Mouse (Mus musculus) gastrocnemius, adult 8-10 months (tissue): ENCODE measurements around the gene Slc30a3. TPM values are rescaled to one million over a fixed set of nuclear protein-coding genes. Genes with fewer than 3 reads are reported as not detected.
"Not testable (repeated sequence)": the region's sequence is repeated elsewhere in the genome, so short reads cannot be mapped to it uniquely, and the experiment has no call there.

ENCODE experiments used
- DNase-seq, 2 experiments: peaks; one replicate each; pipeline ENCODE4 v3.0.0; 2022; ENCODE audit warnings: low spot score in 2 of 2
- total RNA-seq, 4 experiments: library from RNA; stranded (reverse); gene quantifications; 2 replicates each; pipeline ENCODE4 v1.2.4; 2022

Slc30a3 gene
- total RNA-seq, 4 experiments from 2014 or later = 0.18 to 0.24 TPM; not detected in 2

GRCm38 (mm10) chr5:31048763-31049641 lies 59.0 kb downstream of the Slc30a3 start, which contains the start of gene Slc5a6:
TSS of gene Slc5a6 (minus strand) at chr5:31048924.
- peak in 1 of 2 experiments; percentile 11 for DNase-seq

GRCm38 (mm10) chr5:31047848-31048762 lies 59.9 kb downstream of the Slc30a3 start, which contains the start of gene Atraid:
TSS of gene Atraid (plus strand) at chr5:31048312.
- peak; percentile 99 for DNase-seq

DNA sequence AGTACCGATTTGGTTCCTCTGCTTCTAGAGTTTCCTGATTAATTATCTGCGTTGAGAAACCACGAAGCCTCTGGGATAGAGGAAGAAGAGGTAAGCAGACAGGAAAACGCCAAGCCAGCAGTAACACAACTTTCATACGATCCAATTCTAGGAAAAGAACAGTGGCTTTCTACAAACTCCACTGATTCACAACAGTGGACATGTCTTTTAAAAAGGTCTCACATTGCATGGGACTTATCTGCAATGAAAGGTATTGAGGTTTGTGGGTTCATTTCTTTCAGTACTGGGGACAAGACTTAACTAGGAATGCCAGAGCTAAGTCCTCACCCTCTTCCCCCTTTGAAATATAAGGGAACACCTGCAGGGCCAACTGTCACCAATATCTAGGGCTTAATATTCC lies 61.0 kb downstream of the Slc30a3 start:
- DNase-seq = no peak

DNA sequence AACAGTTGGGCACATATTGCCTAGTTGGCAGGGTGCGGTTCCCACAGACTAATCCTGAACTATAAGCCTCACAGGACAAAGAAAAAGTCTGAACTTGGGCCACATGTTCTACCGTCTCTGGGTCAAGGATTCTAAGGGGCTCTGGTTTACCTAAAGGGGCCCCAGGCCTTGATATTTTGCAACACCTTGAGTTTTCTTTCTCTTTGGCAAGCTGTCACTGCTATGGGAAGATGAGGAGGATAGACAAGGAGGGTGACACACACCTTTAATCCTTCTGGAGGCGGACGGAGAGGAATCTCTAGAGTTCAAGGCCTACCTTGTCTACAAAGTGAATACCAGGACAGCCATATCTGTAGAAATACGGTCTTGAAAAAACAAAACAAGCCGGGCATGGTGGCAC lies 61.6 kb downstream of the Slc30a3 start:
- no peak for DNase-seq

- no peak for DNase-seq
Measured at GRCm38 (mm10) chr5:31038171-31038845, 69.7 kb downstream of the Slc30a3 start.

- not testable (repeated sequence) for DNase-seq
Measured at GRCm38 (mm10) chr5:31036556-31036955, 71.5 kb downstream of the Slc30a3 start.

Other genes with a start within 250 kb of the Slc30a3 start
- gene Tmem214, start 240.2 kb downstream of the Slc30a3 start, total RNA-seq = 10 to 100 TPM; 26.5 to 32.4 (median 29.7) TPM
- 1 to 10 TPM; 2.7 to 5.6 (median 3.2) TPM for gene Agbl5, start 219.5 kb downstream of the Slc30a3 start, total RNA-seq
- gene Ost4, start 200.4 kb downstream of the Slc30a3 start, total RNA-seq = 100 to 1,000 TPM in 2 of 4 experiments, 10 to 100 TPM in 2; 96.6 to 117 (median 105) TPM
- 1 to 10 TPM; 1.7 to 3.0 (median 2.8) TPM for gene Emilin1, start 194.8 kb downstream of the Slc30a3 start, total RNA-seq
- 10 to 100 TPM; 35.7 to 40.5 (median 38.2) TPM for gene Khk, start 186.8 kb downstream of the Slc30a3 start, total RNA-seq
- gene Cgref1, start 162.6 kb downstream of the Slc30a3 start, total RNA-seq = 1 to 10 TPM; 2.2 to 4.9 (median 3.3) TPM
- gene Preb, start 147.9 kb downstream of the Slc30a3 start, total RNA-seq = 10 to 100 TPM; 70.1 to 75.2 (median 74.2) TPM
- gene Tcf23, start 139.6 kb downstream of the Slc30a3 start, total RNA-seq = under 1 TPM; 0.07 to 0.24 (median 0.15) TPM
- 10 to 100 TPM; 41.9 to 51.2 (median 47.9) TPM for gene Atraid, start 59.9 kb downstream of the Slc30a3 start, total RNA-seq
- gene Slc5a6, start 59.3 kb downstream of the Slc30a3 start, total RNA-seq = 1 to 10 TPM; 6.1 to 7.9 (median 6.7) TPM
- gene Cad, start 53.5 kb downstream of the Slc30a3 start, total RNA-seq = 10 to 100 TPM; 25.5 to 30.8 (median 27.9) TPM
- gene Dnajc5g, start 2.0 kb downstream of the Slc30a3 start, total RNA-seq = not detected
- 100 to 1,000 TPM; 420 to 527 (median 441) TPM for gene Trim54, start 8.5 kb upstream of the Slc30a3 start, total RNA-seq
- not detected for gene Ucn, start 30.6 kb upstream of the Slc30a3 start, total RNA-seq
- gene Mpv17, start 46.0 kb upstream of the Slc30a3 start, total RNA-seq = 10 to 100 TPM; 19.2 to 26.8 (median 22.7) TPM
- gene Gm29609, start 71.7 kb upstream of the Slc30a3 start, total RNA-seq = under 1 TPM; 0.15 to 0.56 (median 0.29) TPM
- 10 to 100 TPM; 20.5 to 28.0 (median 23.2) TPM for gene Gtf3c2, start 71.9 kb upstream of the Slc30a3 start, total RNA-seq
- 10 to 100 TPM; 31.3 to 35.8 (median 31.7) TPM for gene Snx17, start 85.0 kb upstream of the Slc30a3 start, total RNA-seq
- gene Eif2b4, start 85.2 kb upstream of the Slc30a3 start, total RNA-seq = 10 to 100 TPM; 42.1 to 68.2 (median 50.8) TPM
- 10 to 100 TPM in 1 of 4 experiments, 1 to 10 TPM in 3; 6.5 to 12.3 (median 8.5) TPM for gene Zfp513, start 94.1 kb upstream of the Slc30a3 start, total RNA-seq
- gene Ppm1g, start 112.5 kb upstream of the Slc30a3 start, total RNA-seq = 10 to 100 TPM; 38.2 to 49.9 (median 45.2) TPM
- gene Nrbp1, start 132.6 kb upstream of the Slc30a3 start, total RNA-seq = 10 to 100 TPM; 43.9 to 54.8 (median 51.2) TPM
- not detected for gene Gm9970, start 133.0 kb upstream of the Slc30a3 start, total RNA-seq
- 1 to 10 TPM in 3 of 4 experiments, under 1 TPM in 1; 0.68 to 1.4 (median 1.2) TPM for gene Krtcap3, start 143.5 kb upstream of the Slc30a3 start, total RNA-seq
- gene Ift172, start 182.9 kb upstream of the Slc30a3 start, total RNA-seq = 10 to 100 TPM; 24.6 to 32.9 (median 28.6) TPM
- gene Fndc4, start 187.8 kb upstream of the Slc30a3 start, total RNA-seq = 1 to 10 TPM; 1.1 to 2.0 (median 1.2) TPM
- gene Gckr, start 189.2 kb upstream of the Slc30a3 start, total RNA-seq = not detected